Mouse (Mus musculus) thymus, adult 2 months (tissue): ENCODE data around the gene Gm10197.

Experiments
- CTCF ChIP-seq: fragments of 200-500 bp; IDR thresholded peaks from 2 replicates; pipeline ENCODE4 v1.5.1; 2012; ENCODE audit warnings: mild to moderate bottlenecking, control low read depth, low read length, moderate library complexity, borderline replicate concordance; ENCODE audit not compliant: control insufficient read depth, poor library complexity, insufficient read depth; ENCODE audit errors: extremely low read depth
- POLR2A ChIP-seq: fragments of 200-500 bp; IDR thresholded peaks from 2 replicates; pipeline ENCODE4 v1.6.1; 2012; ENCODE audit warnings: mild to moderate bottlenecking, low read length, control low read depth, moderate library complexity; ENCODE audit not compliant: control insufficient read depth, poor library complexity, insufficient read depth; ENCODE audit errors: extremely low read depth

DNA sequence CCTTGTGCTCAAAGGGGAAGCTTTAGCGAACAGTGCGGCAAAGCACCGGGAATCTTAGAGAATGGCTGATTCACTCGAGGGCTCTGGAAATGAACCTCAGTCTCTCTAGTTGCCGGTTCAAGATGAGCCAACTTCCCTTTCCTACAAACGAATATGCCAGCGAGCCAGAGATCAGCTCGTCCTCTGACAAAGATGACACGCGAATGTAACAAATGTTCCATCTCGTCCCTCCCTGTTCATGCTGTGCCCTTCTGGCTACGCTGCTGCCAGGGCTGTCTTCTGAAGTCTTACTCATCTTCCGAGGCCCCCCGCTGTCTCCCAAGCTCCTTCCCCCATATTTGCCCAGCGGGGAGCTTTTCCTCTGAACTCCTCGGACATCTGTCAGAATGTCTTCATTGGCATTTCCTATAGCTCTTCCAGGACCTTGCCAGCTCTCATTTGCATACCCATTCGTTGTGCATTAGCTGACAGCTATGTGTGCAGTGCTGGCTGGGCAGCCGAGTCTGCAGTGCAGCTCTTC is 33.3 kb upstream of the Gm10197 start:
- TF ChIP-seq CTCF = no peak
- TF ChIP-seq POLR2A = no peak
